Mouse (Mus musculus) cerebellum, adult 2 months (tissue): ENCODE data around the gene Ins2. TPM values are rescaled to one million over a fixed set of nuclear protein-coding genes. Genes with fewer than 3 reads are reported as not detected.

ENCODE experiments used
- DNase-seq, 2 experiments: peaks; one replicate each; pipeline ENCODE4 v3.0.0; 2021
- H3K27ac ChIP-seq: fragments of 200-500 bp; 2 replicates; pipeline ENCODE4 v1.5.1; 2012; ENCODE audit warnings: low read length, control low read depth, inconsistent platforms; ENCODE audit not compliant: insufficient read depth
- H3K27me3 ChIP-seq: fragments of 200-500 bp; 2 replicates; pipeline ENCODE4 v1.6.1; 2012; ENCODE audit warnings: inconsistent platforms, mild to moderate bottlenecking, low read length, moderate library complexity; ENCODE audit not compliant: control insufficient read depth, insufficient read depth
- H3K4me1 ChIP-seq: fragments of 200-500 bp; 2 replicates; pipeline ENCODE4 v1.6.1; 2011; ENCODE audit warnings: low read length; ENCODE audit not compliant: control insufficient read depth, insufficient read depth
- H3K4me3 ChIP-seq: fragments of 200-500 bp; replicated peaks from 2 replicates; pipeline ENCODE3; 2011; ENCODE audit warnings: mild to moderate bottlenecking, low read depth, low read length, control low read depth; ENCODE audit not compliant: insufficient read depth
- CTCF ChIP-seq: fragments of 200-500 bp; IDR thresholded peaks from 2 replicates; pipeline ENCODE4 v1.5.1; 2011; ENCODE audit warnings: low read depth, mild to moderate bottlenecking, control low read depth, low read length, moderate library complexity, borderline replicate concordance; ENCODE audit not compliant: insufficient read depth
- POLR2A ChIP-seq: fragments of 200-500 bp; IDR thresholded peaks from 2 replicates; pipeline ENCODE4 v1.6.1; 2011; ENCODE audit warnings: low read length, control low read depth, borderline replicate concordance; ENCODE audit not compliant: insufficient read depth
- WGBS: fragments of 180-500 bp; shearing (Covaris S2); methylation state at CpG from one replicate; pipeline ENCODE4 v1.1.7; 2018; 5-methylcytosine and 5-hydroxymethylcytosine counted together
- polyA plus RNA-seq: library from polyadenylated mRNA; depleted of rRNA; stranded (reverse); fragments of >200 nt; gene quantifications from 2 replicates; pipeline ENCODE4 v1.2.3, GENCODE M21; 2012

The Ins2 gene
- polyA plus RNA-seq, 1 experiment: 0.80 TPM

- H3K27ac ChIP-seq: no peak overlapping the region
- TF ChIP-seq CTCF: no peak
- no peak for TF ChIP-seq POLR2A
- peaks cover 7% of the 10 kb centered on the region; the same call in 1 of the 2 replicates for H3K27me3 ChIP-seq
- no peak overlapping the region for H3K4me3 ChIP-seq
- H3K4me1 ChIP-seq: no peaks in the 10 kb centered on the region; the same call in 1 of the 2 replicates
- DNase-seq: no peak
Measured at GRCm38 (mm10) chr7:142661811-142662210, 81.4 kb downstream of the Ins2 start.

GRCm38 (mm10) chr7:142661046-142661445, 82.1 kb downstream of the Ins2 start:
- Histone ChIP-seq H3K4me1 (no peaks in the 10 kb centered on the region; the same call in 1 of the 2 replicates), H3K27me3 (peaks cover 7% of the 10 kb centered on the region; the same call in 1 of the 2 replicates), H3K27ac (no peak overlapping the region), H3K4me3 (no peak overlapping the region)
- no peak for DNase-seq
- TF ChIP-seq POLR2A: no peak
- TF ChIP-seq CTCF: no peak
- WGBS: 6% methylated on average over 25 of the region's 25 CpGs

DNA sequence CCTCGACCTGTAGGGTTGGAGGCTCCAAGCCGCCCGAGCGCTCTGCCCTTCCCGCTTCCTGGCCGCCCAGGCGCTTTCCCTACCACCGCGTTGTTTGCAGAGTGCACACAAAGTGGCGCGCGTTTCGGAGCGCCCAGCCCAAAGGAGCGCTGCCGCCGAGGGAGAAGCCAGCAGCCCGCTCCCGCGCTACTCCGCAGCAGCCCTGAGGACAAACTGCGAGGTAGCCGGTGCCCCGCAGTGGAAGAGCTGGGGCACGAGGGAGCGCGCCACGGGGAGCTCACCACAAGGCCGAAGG, 82.6 kb downstream of the Ins2 start:
- WGBS: 2% methylated on average over 29 of the region's 29 CpGs
- DNase-seq: no peak

DNA sequence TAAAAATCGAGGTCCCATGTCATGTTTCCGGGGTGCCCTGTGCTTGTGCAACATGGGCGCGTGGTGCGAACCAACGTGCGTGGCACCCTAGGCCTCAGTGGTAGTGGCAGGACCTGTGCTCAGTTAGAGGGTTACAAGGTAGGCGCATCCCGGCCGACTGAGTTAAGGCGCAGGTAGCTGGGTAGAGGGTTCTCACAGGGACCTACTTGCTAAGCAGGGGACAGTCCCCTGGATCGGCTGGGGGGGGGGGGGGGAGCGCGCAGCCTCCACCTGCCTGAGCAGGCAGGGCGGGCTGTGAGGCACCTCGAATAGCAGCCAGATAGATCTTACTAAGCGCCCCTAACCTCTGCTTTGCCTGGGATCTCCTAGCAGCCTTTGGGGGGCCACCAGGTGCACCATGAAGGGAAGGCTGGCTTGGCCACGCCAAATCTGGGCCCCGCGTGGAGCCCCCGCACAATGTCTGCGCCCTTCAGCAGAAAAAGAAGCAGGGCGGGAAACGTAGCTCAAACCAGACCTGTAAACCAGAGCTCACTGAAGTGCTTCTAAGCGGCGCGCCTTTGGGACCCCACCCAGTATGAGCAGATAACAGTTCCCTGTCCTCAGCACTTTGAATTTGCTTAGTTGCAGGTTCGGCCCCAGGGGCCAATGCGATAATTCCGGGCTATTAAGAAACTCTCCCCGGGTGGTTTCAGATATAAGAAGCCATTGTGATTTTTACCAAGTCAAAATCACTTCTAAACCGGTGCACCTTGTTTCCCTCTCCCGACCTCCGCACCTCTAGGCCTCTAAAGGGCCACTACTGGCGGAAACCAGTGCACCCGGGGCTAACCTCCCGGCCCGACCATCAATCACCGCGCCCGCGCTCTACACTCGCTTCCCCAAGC, 83.2 kb downstream of the Ins2 start:
- no peak for DNase-seq
- peaks cover 10% of the 10 kb centered on the region; the same call in 1 of the 2 replicates for H3K27me3 ChIP-seq
- no peak overlapping the region for H3K4me3 ChIP-seq
- H3K4me1 ChIP-seq: no peaks in the 10 kb centered on the region; the same call in 1 of the 2 replicates
- TF ChIP-seq POLR2A: no peak
- no peak for TF ChIP-seq CTCF
- 3% methylated on average over 43 of the region's 43 CpGs for WGBS
- H3K27ac ChIP-seq: no peak overlapping the region

More for the DNA sequence above, 82.6 kb downstream of the Ins2 start:
- H3K27ac ChIP-seq: no peak overlapping the region
- H3K4me1 ChIP-seq: no peaks in the 10 kb centered on the region; the same call in 1 of the 2 replicates
- H3K27me3 ChIP-seq: peaks cover 8% of the 10 kb centered on the region; the same call in 1 of the 2 replicates
- H3K4me3 ChIP-seq: no peak overlapping the region
- no peak for TF ChIP-seq POLR2A
- TF ChIP-seq CTCF: no peak

- H3K27me3 ChIP-seq: peaks cover 10% of the 10 kb centered on the region; the same call in 1 of the 2 replicates
- no peaks in the 10 kb centered on the region for H3K4me1 ChIP-seq
- H3K4me3 ChIP-seq: no peak overlapping the region
- no peak for DNase-seq
- H3K27ac ChIP-seq: no peak overlapping the region
- WGBS: 2% methylated on average over 68 of the region's 70 CpGs
- no peak for TF ChIP-seq POLR2A
Measured at GRCm38 (mm10) chr7:142659181-142659681, 84.0 kb downstream of the Ins2 start.

GRCm38 (mm10) chr7:142658681-142659180, 84.5 kb downstream of the Ins2 start:
- H3K27me3 ChIP-seq: peaks cover 10% of the 10 kb centered on the region; the same call in 1 of the 2 replicates
- no peak overlapping the region for H3K4me3 ChIP-seq
- TF ChIP-seq CTCF (no peak), POLR2A (no peak)
- no peak for DNase-seq
- no peak overlapping the region for H3K27ac ChIP-seq
- H3K4me1 ChIP-seq: no peaks in the 10 kb centered on the region
- 1% methylated on average over 39 of the region's 40 CpGs for WGBS

DNA sequence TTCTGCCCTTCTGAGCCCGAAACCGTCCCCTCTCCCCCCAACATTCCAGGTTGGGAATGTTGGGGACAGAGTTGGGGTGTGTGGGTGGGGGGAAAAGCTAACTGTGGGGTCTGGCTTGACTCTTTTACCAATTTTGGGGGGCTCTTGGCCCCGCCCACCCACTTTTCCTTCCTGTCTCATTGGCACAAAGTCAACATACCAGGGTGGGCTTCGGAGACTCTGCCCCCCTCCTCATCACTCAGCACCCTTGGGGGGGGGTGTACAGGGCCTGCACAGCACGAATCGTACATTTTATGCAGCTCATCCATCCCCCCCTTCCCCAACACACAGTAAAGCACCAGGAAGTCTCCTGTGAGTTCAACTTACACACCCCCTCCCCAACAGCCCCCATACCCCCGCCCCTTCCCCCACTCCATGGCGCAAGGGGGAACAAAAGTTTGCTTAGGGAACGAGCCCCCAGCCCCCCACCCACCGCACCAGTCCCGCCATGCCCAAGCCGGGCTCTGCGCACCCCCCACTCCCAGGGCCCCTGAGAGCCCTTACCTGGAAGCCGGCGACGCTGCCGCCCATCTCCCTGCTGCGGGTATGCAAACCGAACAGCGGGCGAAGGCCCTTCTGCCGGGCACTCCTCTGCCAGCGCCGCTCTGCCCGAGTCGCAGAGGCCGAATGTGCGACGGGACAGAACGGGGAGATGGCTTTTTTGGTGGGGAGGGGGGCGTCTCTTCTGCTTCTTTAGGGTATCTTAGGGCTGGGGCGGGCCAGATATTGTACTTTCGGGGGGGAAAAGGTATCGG, 85.2 kb downstream of the Ins2 start:
- DNase-seq: no peak
- Histone ChIP-seq H3K4me3 (no peak overlapping the region), H3K4me1 (no peaks in the 10 kb centered on the region), H3K27ac (no peak overlapping the region), H3K27me3 (peaks cover 10% of the 10 kb centered on the region; the same call in 1 of the 2 replicates)
- 2% methylated on average over 34 of the region's 34 CpGs for WGBS
- TF ChIP-seq CTCF (no peak), POLR2A (no peak)

GRCm38 (mm10) chr7:142657341-142657791, 85.8 kb downstream of the Ins2 start:
- peaks cover 10% of the 10 kb centered on the region; the same call in 1 of the 2 replicates for H3K27me3 ChIP-seq
- no peak overlapping the region for H3K4me3 ChIP-seq
- 15% methylated on average over 9 of the region's 9 CpGs for WGBS
- H3K27ac ChIP-seq: no peak overlapping the region
- DNase-seq: no peak
- H3K4me1 ChIP-seq: no peaks in the 10 kb centered on the region
- TF ChIP-seq POLR2A (no peak), CTCF (no peak)
